Comparison of ENCODE assay signal across 9 mouse cellular contexts in the genomic region with DNA sequence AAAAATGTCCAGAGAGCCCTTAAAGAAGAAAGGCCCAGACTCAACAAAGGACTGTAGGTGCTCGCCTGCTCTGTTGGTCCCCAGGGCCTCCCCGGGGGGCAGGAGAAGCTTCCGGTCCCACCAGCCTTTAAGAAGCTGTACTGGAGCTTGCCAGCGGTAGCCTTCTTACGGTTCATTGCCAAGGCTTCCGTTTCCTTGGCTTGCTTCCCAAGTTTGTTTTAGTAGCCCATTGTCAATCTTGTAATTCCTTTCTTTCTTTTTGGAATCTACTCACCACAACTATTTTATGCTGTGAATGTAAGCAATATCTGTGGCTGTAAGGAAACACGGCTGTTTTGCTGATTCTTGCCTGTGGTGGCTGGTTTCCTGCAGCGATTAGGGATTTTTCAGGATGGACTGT. TPM values are rescaled to one million over a fixed set of nuclear protein-coding genes. Genes with fewer than 3 reads are reported as not detected.
DNase-seq lines count a peak whose midpoint lies in the region; ATAC-seq and TF ChIP-seq lines count a peak whose summit lies in the region.
"Had no signal": no experiment of that assay in that cellular context is flagged by ENCODE, and none has a peak within 500 bp of the region (broad histone marks: within the 10 kb centered on the region; RNA-seq: fewer than 3 reads in every experiment).

No protein-coding gene starts in this region.

- no peak for TF ChIP-seq CTCF in E14TG2a.4 (conservative IDR thresholded peaks at IDR 0.05; ENCODE audit: low read length)
- TF ChIP-seq CTCF in heart, adult 2 months (IDR thresholded peaks at IDR 0.05): no peak

- TF ChIP-seq EP300 in heart, adult 2 months (IDR thresholded peaks at IDR 0.05; ENCODE audit: insufficient read depth, low read depth, low read length): no peak

- DNase-seq in gastrocnemius, postnatal 10 days: peak; percentile 21
- no peak for DNase-seq in gastrocnemius, postnatal 4 days (ENCODE audit: low spot score in 2 of 2)
- DNase-seq in heart, adult 2 months: peak; percentile 45 to 49
- peak; percentile 51 for DNase-seq in kidney, postnatal 10 days
- no peak for DNase-seq in thymus, adult 18-20 months

- peak overlapping the region; percentile 41; the same call in 1 of the 2 replicates for H3K27ac ChIP-seq in heart, adult 2 months
- no peak overlapping the region for H3K27ac ChIP-seq in intestine, embryonic 16.5 days (ENCODE audit: low read length)
- H3K27ac ChIP-seq: limb, embryonic 13.5 days had no signal

- no peak for TF ChIP-seq POLR2A in heart, adult 2 months (IDR thresholded peaks at IDR 0.05; ENCODE audit: insufficient read depth, low read depth, low read length)

- H3K4me2 ChIP-seq in intestine, embryonic 16.5 days (ENCODE audit: low read depth, low read length): no peak overlapping the region
- H3K4me2 ChIP-seq: limb, embryonic 13.5 days had no signal

- peaks cover 58% of the 10 kb centered on the region for H3K4me1 ChIP-seq in E14TG2a.4 (replicated peaks; ENCODE audit: low read depth, low read length)
- peaks cover 4% of the 10 kb centered on the region for H3K4me1 ChIP-seq in heart, adult 2 months (ENCODE audit: control insufficient read depth, insufficient read depth, low read length)
- no peaks in the 10 kb centered on the region for H3K4me1 ChIP-seq in intestine, embryonic 16.5 days (ENCODE audit: control insufficient read depth, insufficient read depth, low read length)

- H3K9me3 ChIP-seq in E14TG2a.4 (ENCODE audit: low read length): no peaks in the 10 kb centered on the region
- H3K9me3 ChIP-seq in intestine, embryonic 16.5 days (ENCODE audit: control insufficient read depth, low read length): no peaks in the 10 kb centered on the region
- H3K9me3 ChIP-seq: limb, embryonic 13.5 days had no signal

- no peaks in the 10 kb centered on the region for H3K79me2 ChIP-seq in heart, adult 2 months (replicated peaks; ENCODE audit: control insufficient read depth, insufficient read depth, low read length)

- H3K36me3 ChIP-seq in E14TG2a.4 (ENCODE audit: insufficient read depth, low read length): peaks cover 18% of the 10 kb centered on the region
- H3K36me3 ChIP-seq in heart, adult 2 months (ENCODE audit: control insufficient read depth, insufficient read depth, low read length): 0 out of 2 replicates have a peak, but pooled peaks cover 2% of the 10 kb centered on the region
- H3K36me3 ChIP-seq in intestine, embryonic 16.5 days (ENCODE audit: control insufficient read depth, insufficient read depth, low read length): no peaks in the 10 kb centered on the region

- 36% methylated on average over 8 of the region's 8 CpGs for WGBS in heart, adult 2 months
- 69% methylated on average over 8 of the region's 8 CpGs for WGBS in intestine, embryonic 16.5 days

- H3K27me3 ChIP-seq in E14TG2a.4 (ENCODE audit: insufficient read depth, low read length): no peaks in the 10 kb centered on the region
- no peaks in the 10 kb centered on the region for H3K27me3 ChIP-seq in heart, adult 2 months (ENCODE audit: control insufficient read depth, insufficient read depth, low read length)
- no peaks in the 10 kb centered on the region for H3K27me3 ChIP-seq in intestine, embryonic 16.5 days (replicated peaks; ENCODE audit: control insufficient read depth, insufficient read depth, low read length)
- H3K27me3 ChIP-seq: limb, embryonic 13.5 days had no signal

- no peak overlapping the region for H3K9ac ChIP-seq in heart, adult 2 months (ENCODE audit: low read depth, low read length)
- no peak overlapping the region for H3K9ac ChIP-seq in intestine, embryonic 16.5 days (ENCODE audit: low read depth, low read length)
- H3K9ac ChIP-seq: limb, embryonic 13.5 days had no signal

- no peak for ATAC-seq in intestine, embryonic 16.5 days
- no peak for ATAC-seq in activated CD4-positive, CD25-positive, alpha-beta regulatory T cell, adult 4 months

- peak overlapping the region; percentile 39; the same call in 1 of the 2 replicates for H3K4me3 ChIP-seq in E14TG2a.4 (replicated peaks; ENCODE audit: low read length)
- no peak overlapping the region for H3K4me3 ChIP-seq in heart, adult 2 months
- no peak overlapping the region for H3K4me3 ChIP-seq in intestine, embryonic 16.5 days (ENCODE audit: low read length)
- H3K4me3 ChIP-seq: limb, embryonic 13.5 days had no signal

- intact Hi-C loops in heart, adult 2 months (cut with DNase I): no loop called here

RNA-seq across cellular contexts. Expression of gene Acad11, which starts 25.4 kb away (rescaled TPM):
- total RNA-seq in gastrocnemius, postnatal 10 days (2021): 10 to 100 TPM; 14.3 to 15.1 TPM
- 10 to 100 TPM; 11.2 to 16.5 TPM for total RNA-seq in gastrocnemius, postnatal 4 days (2021)
- total RNA-seq in heart, adult 2 months (2021): 100 to 1,000 TPM in 1 of 2 experiments, 10 to 100 TPM in 1; 99.8 to 110 TPM
- 72.8 and 135 TPM in 2 replicates for polyA plus RNA-seq in heart, adult 2 months (2012; rRNA removed)
- polyA plus RNA-seq in intestine, embryonic 16.5 days (2015; fragmentation: Nextera tagmentation; extraction: Ambion mirVana): 44.8 and 54.9 TPM in 2 replicates
- polyA plus RNA-seq in activated CD4-positive, CD25-positive, alpha-beta regulatory T cell, adult 4 months (2017; shearing (Covaris generic)): 1 to 10 TPM; 5.9 to 6.8 TPM

RNA-seq across cellular contexts. Expression of gene Uba5, which starts 25.6 kb away (rescaled TPM):
- 10 to 100 TPM; 17.0 to 22.6 TPM for total RNA-seq in gastrocnemius, postnatal 10 days (2021)
- 10 to 100 TPM; 28.7 to 30.6 TPM for total RNA-seq in gastrocnemius, postnatal 4 days (2021)
- total RNA-seq in heart, adult 2 months (2021): 10 to 100 TPM; 14.8 to 16.0 TPM
- polyA plus RNA-seq in heart, adult 2 months (2012; rRNA removed): 11.4 and 22.0 TPM in 2 replicates
- polyA plus RNA-seq in intestine, embryonic 16.5 days (2015; fragmentation: Nextera tagmentation; extraction: Ambion mirVana): 39.1 and 40.6 TPM in 2 replicates
- polyA plus RNA-seq in activated CD4-positive, CD25-positive, alpha-beta regulatory T cell, adult 4 months (2017; shearing (Covaris generic)): 10 to 100 TPM; 11.5 to 12.1 TPM

RNA-seq across cellular contexts. Expression of gene Ackr4, which starts 38.2 kb away (rescaled TPM):
- 1 to 10 TPM; 1.9 to 3.6 TPM for total RNA-seq in gastrocnemius, postnatal 10 days (2021)
- total RNA-seq in gastrocnemius, postnatal 4 days (2021): 1 to 10 TPM; 2.6 to 3.0 TPM
- 1 to 10 TPM; 1.6 to 2.4 TPM for total RNA-seq in heart, adult 2 months (2021)
- polyA plus RNA-seq in heart, adult 2 months (2012; rRNA removed): 6.8 and 10.9 TPM in 2 replicates
- polyA plus RNA-seq in intestine, embryonic 16.5 days (2015; fragmentation: Nextera tagmentation; extraction: Ambion mirVana): 5.0 and 5.1 TPM in 2 replicates
- polyA plus RNA-seq in activated CD4-positive, CD25-positive, alpha-beta regulatory T cell, adult 4 months (2017; shearing (Covaris generic)): under 1 TPM; 0.51 to 0.73 TPM

RNA-seq across cellular contexts. Expression of gene Gm28305, which starts 48.1 kb away (rescaled TPM):
- not detected for total RNA-seq in gastrocnemius, postnatal 10 days (2021)
- not detected for total RNA-seq in gastrocnemius, postnatal 4 days (2021)
- not detected for total RNA-seq in heart, adult 2 months (2021)
- not detected in 2 replicates for polyA plus RNA-seq in heart, adult 2 months (2012; rRNA removed)
- not detected in 2 replicates for polyA plus RNA-seq in intestine, embryonic 16.5 days (2015; fragmentation: Nextera tagmentation; extraction: Ambion mirVana)
- not detected for polyA plus RNA-seq in activated CD4-positive, CD25-positive, alpha-beta regulatory T cell, adult 4 months (2017; shearing (Covaris generic))
- polyA plus RNA-seq: limb, embryonic 13.5 days had no signal

Comparison
In these comparisons a context has a peak if more than half of its experiments do, and no peak if none do; other contexts are left out.
1. DNase-seq: peak in gastrocnemius, postnatal 10 days (single experiment), heart, adult 2 months (2 of 2) and kidney, postnatal 10 days (single experiment); none in gastrocnemius, postnatal 4 days (0 of 2) and thymus, adult 18-20 months (0 of 2).
2. RNA of gene Acad11, which starts 25.4 kb away (total RNA-seq): 99.8 to 110 TPM in heart, adult 2 months; 11.2 to 16.5 TPM in gastrocnemius, postnatal 4 days and 14.3 to 15.1 TPM in gastrocnemius, postnatal 10 days; every median in the first group is over 4 times any median in the second.